Mouse (Mus musculus): ENCODE data around the gene Dnm3.

Dnm3 gene

GRCm38 (mm10) chr1:162077454-162077853 lies 400.4 kb downstream of the Dnm3 start:
- no peak for DNase-seq (ENCODE audit: low spot score in 2 of 2)

- no peak for DNase-seq (ENCODE audit: low spot score in 2 of 2)
Observed at GRCm38 (mm10) chr1:162076581-162077001, 401.2 kb downstream of the Dnm3 start.

GRCm38 (mm10) chr1:162075831-162076230 lies 402.0 kb downstream of the Dnm3 start:
- no peak for DNase-seq (ENCODE audit: low spot score in 2 of 2)

GRCm38 (mm10) chr1:162075416-162075815 lies 402.4 kb downstream of the Dnm3 start:
- no peak for DNase-seq (ENCODE audit: low spot score in 2 of 2)

- no peak for DNase-seq (ENCODE audit: low spot score in 2 of 2)
Observed at GRCm38 (mm10) chr1:162074626-162075410, 403.0 kb downstream of the Dnm3 start.

- DNase-seq (ENCODE audit: low spot score in 2 of 2) = no peak
Observed at GRCm38 (mm10) chr1:162072917-162073578, 404.8 kb downstream of the Dnm3 start.

- DNase-seq (ENCODE audit: low spot score in 2 of 2) = no peak
Observed at GRCm38 (mm10) chr1:162053608-162054007, 424.2 kb downstream of the Dnm3 start.

GRCm38 (mm10) chr1:162053186-162053585 lies 424.6 kb downstream of the Dnm3 start:
- no peak for DNase-seq (ENCODE audit: low spot score in 2 of 2)

GRCm38 (mm10) chr1:162052755-162053154 lies 425.1 kb downstream of the Dnm3 start:
- DNase-seq (ENCODE audit: low spot score in 2 of 2) = no peak

- DNase-seq (ENCODE audit: low spot score in 2 of 2) = no peak
Observed at GRCm38 (mm10) chr1:162052138-162052537, 425.7 kb downstream of the Dnm3 start.

- DNase-seq (ENCODE audit: low spot score in 2 of 2) = no peak
Observed at GRCm38 (mm10) chr1:162051710-162052109, 426.1 kb downstream of the Dnm3 start.

GRCm38 (mm10) chr1:162047673-162048072 lies 430.2 kb downstream of the Dnm3 start:
- no peak for DNase-seq (ENCODE audit: low spot score in 2 of 2)

- no peak for DNase-seq (ENCODE audit: low spot score in 2 of 2)
Observed at GRCm38 (mm10) chr1:162043788-162044717, 433.8 kb downstream of the Dnm3 start.

- no peak for DNase-seq (ENCODE audit: low spot score in 2 of 2)
Observed at GRCm38 (mm10) chr1:162043216-162043615, 434.6 kb downstream of the Dnm3 start.

- no peak for DNase-seq (ENCODE audit: low spot score in 2 of 2)
Observed at GRCm38 (mm10) chr1:162042384-162042783, 435.4 kb downstream of the Dnm3 start.

GRCm38 (mm10) chr1:162040490-162041274 lies 437.2 kb downstream of the Dnm3 start:
- DNase-seq (ENCODE audit: low spot score in 2 of 2) = peak in 1 of 2 experiments; percentile 23

- DNase-seq (ENCODE audit: low spot score in 2 of 2) = peak in 1 of 2 experiments; percentile 8
Observed at GRCm38 (mm10) chr1:162039808-162040207, 438.0 kb downstream of the Dnm3 start.

GRCm38 (mm10) chr1:162039011-162039595 lies 438.7 kb downstream of the Dnm3 start:
- peak; percentile 20 to 31 for DNase-seq (ENCODE audit: low spot score in 2 of 2)

GRCm38 (mm10) chr1:162038431-162038830 lies 439.4 kb downstream of the Dnm3 start:
- DNase-seq (ENCODE audit: low spot score in 2 of 2) = no peak

- peak; percentile 56 to 72 for DNase-seq (ENCODE audit: low spot score in 2 of 2)
Observed at GRCm38 (mm10) chr1:162037968-162038421, 439.8 kb downstream of the Dnm3 start.
